Comparison of ENCODE assay signal across 8 mouse cellular contexts in the genomic region with DNA sequence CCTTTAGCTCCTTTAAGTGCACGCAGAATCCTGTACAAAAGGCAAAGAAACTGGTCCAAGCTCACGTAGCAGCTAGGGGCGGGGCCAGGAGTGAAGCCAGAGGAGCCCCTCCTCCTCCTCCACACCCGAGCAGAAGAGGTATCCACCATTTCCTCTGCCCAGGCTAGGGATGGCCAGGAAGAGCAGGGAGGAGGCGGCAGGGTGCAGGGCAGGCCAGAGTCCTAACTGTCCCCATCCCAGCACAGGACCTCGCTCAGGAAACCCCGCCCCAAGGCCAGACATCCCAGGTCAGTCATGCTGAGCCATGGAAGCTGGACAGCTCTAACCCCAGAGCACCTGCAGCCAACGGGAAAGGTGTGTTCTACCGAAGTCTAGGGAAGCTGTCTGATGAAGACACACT. TPM values are rescaled to one million over a fixed set of nuclear protein-coding genes. Genes with fewer than 3 reads are reported as not detected.
DNase-seq lines count a peak whose midpoint lies in the region; ATAC-seq lines count a peak whose summit lies in the region.

No protein-coding gene starts in this region.

- H3K4me3 ChIP-seq in hindbrain, embryonic 12.5 days, result no peak overlapping the region
- peak overlapping the region; percentile 24 for H3K4me3 ChIP-seq in liver, embryonic 11.5 days (ENCODE audit: low read depth, low read length)
- no peak overlapping the region; the same call in 1 of the 2 replicates for H3K4me3 ChIP-seq in stomach, embryonic 15.5 days (replicated peaks)

- H3K4me2 ChIP-seq in hindbrain, embryonic 12.5 days (replicated peaks), result no peak overlapping the region; the same call in 1 of the 2 replicates
- H3K4me2 ChIP-seq in liver, embryonic 11.5 days, result peak overlapping the region; percentile 96
- H3K4me2 ChIP-seq in stomach, embryonic 15.5 days, result peak overlapping the region; percentile 43

- H3K27ac ChIP-seq in hindbrain, embryonic 12.5 days, result no peak overlapping the region
- H3K27ac ChIP-seq in liver, embryonic 11.5 days (ENCODE audit: low read depth, low read length), result peak overlapping the region; percentile 79
- no peak overlapping the region for H3K27ac ChIP-seq in stomach, embryonic 15.5 days

- peak overlapping the region; percentile 49 for H3K9ac ChIP-seq in hindbrain, embryonic 12.5 days
- H3K9ac ChIP-seq in liver, embryonic 11.5 days (ENCODE audit: low read depth, low read length), result peak overlapping the region; percentile 47
- H3K9ac ChIP-seq in stomach, embryonic 15.5 days, result no peak overlapping the region

- peaks cover 19% of the 10 kb centered on the region for H3K4me1 ChIP-seq in hindbrain, embryonic 12.5 days
- peaks cover 32% of the 10 kb centered on the region for H3K4me1 ChIP-seq in liver, embryonic 11.5 days (replicated peaks; ENCODE audit: control insufficient read depth, insufficient read depth, low read length)
- H3K4me1 ChIP-seq in stomach, embryonic 15.5 days, result peaks cover 26% of the 10 kb centered on the region

- ATAC-seq in erythroblast, adult 5-6 weeks (replicated peaks; ENCODE audit: low FRiP score, poor library complexity, severe bottlenecking), result peak; percentile 16; the same call in 1 of the 2 replicates
- no peak for ATAC-seq in hindbrain, embryonic 12.5 days (ENCODE audit: low FRiP score)
- ATAC-seq in liver, embryonic 11.5 days (replicated peaks; ENCODE audit: low FRiP score), result 0 out of 2 replicates have a peak, but pooled peaks have one; percentile 15
- no peak for ATAC-seq in stomach, embryonic 15.5 days (ENCODE audit: insufficient read depth, low FRiP score, low read depth)

- no peaks in the 10 kb centered on the region for H3K9me3 ChIP-seq in hindbrain, embryonic 12.5 days (replicated peaks)
- H3K9me3 ChIP-seq in liver, embryonic 11.5 days (ENCODE audit: control insufficient read depth, low read length), result no peaks in the 10 kb centered on the region
- H3K9me3 ChIP-seq in stomach, embryonic 15.5 days, result no peaks in the 10 kb centered on the region

- H3K36me3 ChIP-seq in hindbrain, embryonic 12.5 days, result peaks cover 10% of the 10 kb centered on the region; the same call in 1 of the 2 replicates
- H3K36me3 ChIP-seq in liver, embryonic 11.5 days (ENCODE audit: control insufficient read depth, insufficient read depth, low read length), result peaks cover 10% of the 10 kb centered on the region
- 0 out of 2 replicates have a peak, but pooled peaks cover 11% of the 10 kb centered on the region for H3K36me3 ChIP-seq in stomach, embryonic 15.5 days

- DNase-seq in NIH3T3 (ENCODE audit: low read depth), result peak; percentile 53
- no peak for DNase-seq in liver, embryonic 11.5 days (ENCODE audit: low spot score)
- DNase-seq in thymus, postnatal 0 days (ENCODE audit: low spot score), result no peak
- no peak for DNase-seq in cerebellum, adult 18-20 months
- no peak for DNase-seq in frontal cortex, postnatal 14 days (ENCODE audit: low spot score in 2 of 2)

- H3K27me3 ChIP-seq in hindbrain, embryonic 12.5 days, result peaks cover 13% of the 10 kb centered on the region
- H3K27me3 ChIP-seq in liver, embryonic 11.5 days (replicated peaks; ENCODE audit: control insufficient read depth, insufficient read depth, low read length), result no peaks in the 10 kb centered on the region; the same call in 1 of the 2 replicates
- H3K27me3 ChIP-seq in stomach, embryonic 15.5 days (replicated peaks), result no peaks in the 10 kb centered on the region

- 22% methylated on average over 8 of the region's 9 CpGs for WGBS in hindbrain, embryonic 12.5 days
- 21% methylated on average over 9 of the region's 9 CpGs for WGBS in liver, embryonic 11.5 days
- WGBS in stomach, embryonic 15.5 days, result 15% methylated on average over 9 of the region's 9 CpGs

RNA-seq across cellular contexts. Expression of gene Cdc42ep2, which starts 2.9 kb away (rescaled TPM):
- total RNA-seq in erythroblast, adult 5-6 weeks (2015; ENCODE audit: low replicate concordance), result 0.38 and 0.42 TPM in 2 replicates
- 0.42 TPM in 1 of 2 replicates, not detected in the other for total RNA-seq in erythroblast, adult 5-6 weeks (2017; ENCODE audit: low replicate concordance)
- polyA plus RNA-seq in hindbrain, embryonic 12.5 days (2016; fragmentation: Nextera tagmentation; extraction: Ambion mirVana), result 5.1 and 6.1 TPM in 2 replicates
- 5.1 TPM in 2 replicates for polyA plus RNA-seq in liver, embryonic 11.5 days (2014; fragmentation: Nextera tagmentation; extraction: Ambion mirVana)
- polyA plus RNA-seq in stomach, embryonic 15.5 days (2015; fragmentation: Nextera tagmentation; extraction: Ambion mirVana), result 9.6 and 11.0 TPM in 2 replicates
- 5.2 and 6.7 TPM in 2 replicates for polyA plus RNA-seq in thymus, postnatal 0 days (2015; fragmentation: Nextera tagmentation; extraction: Ambion mirVana)

RNA-seq across cellular contexts. Expression of gene Dpf2, which starts 8.9 kb away (rescaled TPM):
- total RNA-seq in erythroblast, adult 5-6 weeks (2015; ENCODE audit: low replicate concordance), result 19.4 and 34.3 TPM in 2 replicates
- 58.8 and 71.4 TPM in 2 replicates for total RNA-seq in erythroblast, adult 5-6 weeks (2017; ENCODE audit: low replicate concordance)
- polyA plus RNA-seq in hindbrain, embryonic 12.5 days (2016; fragmentation: Nextera tagmentation; extraction: Ambion mirVana), result 161 and 177 TPM in 2 replicates
- polyA plus RNA-seq in liver, embryonic 11.5 days (2014; fragmentation: Nextera tagmentation; extraction: Ambion mirVana), result 119 and 127 TPM in 2 replicates
- 98.7 and 118 TPM in 2 replicates for polyA plus RNA-seq in stomach, embryonic 15.5 days (2015; fragmentation: Nextera tagmentation; extraction: Ambion mirVana)
- polyA plus RNA-seq in thymus, postnatal 0 days (2015; fragmentation: Nextera tagmentation; extraction: Ambion mirVana), result 104 and 116 TPM in 2 replicates

RNA-seq across cellular contexts. Expression of gene Tigd3, which starts 27.8 kb away (rescaled TPM):
- total RNA-seq in erythroblast, adult 5-6 weeks (2015; ENCODE audit: low replicate concordance), result 0.38 and 1.0 TPM in 2 replicates
- 3.1 and 6.1 TPM in 2 replicates for total RNA-seq in erythroblast, adult 5-6 weeks (2017; ENCODE audit: low replicate concordance)
- polyA plus RNA-seq in hindbrain, embryonic 12.5 days (2016; fragmentation: Nextera tagmentation; extraction: Ambion mirVana), result 11.0 and 11.3 TPM in 2 replicates
- 3.9 and 4.2 TPM in 2 replicates for polyA plus RNA-seq in liver, embryonic 11.5 days (2014; fragmentation: Nextera tagmentation; extraction: Ambion mirVana)
- polyA plus RNA-seq in stomach, embryonic 15.5 days (2015; fragmentation: Nextera tagmentation; extraction: Ambion mirVana), result 2.3 and 2.4 TPM in 2 replicates
- 3.3 and 4.1 TPM in 2 replicates for polyA plus RNA-seq in thymus, postnatal 0 days (2015; fragmentation: Nextera tagmentation; extraction: Ambion mirVana)

RNA-seq across cellular contexts. Expression of gene Pola2, which starts 42.3 kb away (rescaled TPM):
- total RNA-seq in erythroblast, adult 5-6 weeks (2015; ENCODE audit: low replicate concordance), result 24.5 and 44.0 TPM in 2 replicates
- 30.8 and 38.7 TPM in 2 replicates for total RNA-seq in erythroblast, adult 5-6 weeks (2017; ENCODE audit: low replicate concordance)
- 47.4 and 49.2 TPM in 2 replicates for polyA plus RNA-seq in hindbrain, embryonic 12.5 days (2016; fragmentation: Nextera tagmentation; extraction: Ambion mirVana)
- 129 and 131 TPM in 2 replicates for polyA plus RNA-seq in liver, embryonic 11.5 days (2014; fragmentation: Nextera tagmentation; extraction: Ambion mirVana)
- 60.9 and 64.2 TPM in 2 replicates for polyA plus RNA-seq in stomach, embryonic 15.5 days (2015; fragmentation: Nextera tagmentation; extraction: Ambion mirVana)
- 61.4 and 71.4 TPM in 2 replicates for polyA plus RNA-seq in thymus, postnatal 0 days (2015; fragmentation: Nextera tagmentation; extraction: Ambion mirVana)

RNA-seq across cellular contexts. Expression of gene Slc25a45, which starts 44.1 kb away (rescaled TPM):
- 14.0 and 14.6 TPM in 2 replicates for total RNA-seq in erythroblast, adult 5-6 weeks (2015; ENCODE audit: low replicate concordance)
- 10.0 and 11.3 TPM in 2 replicates for total RNA-seq in erythroblast, adult 5-6 weeks (2017; ENCODE audit: low replicate concordance)
- polyA plus RNA-seq in hindbrain, embryonic 12.5 days (2016; fragmentation: Nextera tagmentation; extraction: Ambion mirVana), result 2.0 and 2.2 TPM in 2 replicates
- 7.5 and 8.2 TPM in 2 replicates for polyA plus RNA-seq in liver, embryonic 11.5 days (2014; fragmentation: Nextera tagmentation; extraction: Ambion mirVana)
- 5.5 TPM in 2 replicates for polyA plus RNA-seq in stomach, embryonic 15.5 days (2015; fragmentation: Nextera tagmentation; extraction: Ambion mirVana)
- polyA plus RNA-seq in thymus, postnatal 0 days (2015; fragmentation: Nextera tagmentation; extraction: Ambion mirVana), result 11.4 and 14.6 TPM in 2 replicates

Comparison
In these comparisons a context has a peak if more than half of its experiments do, and no peak if none do; other contexts are left out.
1. ATAC-seq: peak in erythroblast, adult 5-6 weeks (single experiment) and liver, embryonic 11.5 days (single experiment); none in hindbrain, embryonic 12.5 days (single experiment) and stomach, embryonic 15.5 days (single experiment).